Mouse (Mus musculus) lung, adult 2 months (tissue): ENCODE measurements around the gene Shroom3.

ENCODE experiments used
- CTCF ChIP-seq: fragments of 200-500 bp; IDR thresholded peaks from 2 replicates; pipeline ENCODE4 v1.5.1; 2011; ENCODE audit warnings: mild to moderate bottlenecking, low read length, control low read depth; ENCODE audit not compliant: insufficient read depth
- POLR2A ChIP-seq: fragments of 200-500 bp; IDR thresholded peaks from 2 replicates; pipeline ENCODE4 v1.6.1; 2011; ENCODE audit warnings: low read depth, mild to moderate bottlenecking, control low read depth, low read length, borderline replicate concordance; ENCODE audit errors: extremely low read depth

DNA sequence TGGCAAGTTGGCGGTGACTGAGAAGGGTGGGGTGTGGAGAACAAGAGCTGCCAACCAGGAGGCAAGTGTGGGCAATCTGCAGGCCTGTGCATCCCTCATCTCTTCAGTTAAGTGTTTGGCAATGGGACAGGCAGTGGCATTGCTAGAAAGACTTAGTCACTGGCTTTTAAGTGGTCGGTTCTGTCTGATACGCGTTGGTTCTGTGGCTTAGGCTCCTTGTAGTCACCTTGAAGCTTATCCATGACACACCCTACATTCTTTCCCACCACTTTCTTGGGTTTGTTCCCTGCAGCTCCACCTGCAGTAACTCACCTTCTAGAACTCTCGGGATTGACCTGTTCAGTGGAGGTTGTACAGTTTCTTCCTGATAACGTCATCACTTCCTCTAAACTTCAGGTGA lies 166.5 kb downstream of the Shroom3 start:
- TF ChIP-seq POLR2A (no peak), CTCF (no peak)
